Mouse (Mus musculus) ovary, adult 18-20 months (tissue): ENCODE measurements around the gene 9230102O04Rik.

ENCODE experiments used
- DNase-seq: peaks from one replicate; pipeline ENCODE4 v3.0.0; 2022; ENCODE audit warnings: low spot score, mixed read lengths

Gene 9230102O04Rik

DNA sequence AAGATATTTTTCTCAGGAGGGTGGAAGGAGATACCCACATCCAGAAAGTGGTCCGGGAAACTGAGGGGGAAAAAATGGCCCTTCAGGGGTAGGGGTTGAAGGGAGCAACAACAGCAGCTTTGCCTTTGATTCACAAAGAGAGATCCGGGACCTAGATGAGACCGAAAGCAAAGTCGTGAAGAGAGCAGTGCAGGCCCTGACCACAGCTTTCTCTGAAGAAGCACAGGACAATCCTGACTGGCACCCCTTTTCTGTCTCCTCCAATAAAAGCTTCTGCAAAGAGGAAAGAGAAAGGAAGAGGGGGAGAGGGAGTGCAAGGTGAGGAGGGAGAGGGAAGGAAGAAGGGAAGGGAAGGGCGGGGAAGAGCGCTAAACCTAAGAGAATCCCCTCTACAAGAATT, 17.5 kb downstream of the 9230102O04Rik start:
- DNase-seq = no peak

DNA sequence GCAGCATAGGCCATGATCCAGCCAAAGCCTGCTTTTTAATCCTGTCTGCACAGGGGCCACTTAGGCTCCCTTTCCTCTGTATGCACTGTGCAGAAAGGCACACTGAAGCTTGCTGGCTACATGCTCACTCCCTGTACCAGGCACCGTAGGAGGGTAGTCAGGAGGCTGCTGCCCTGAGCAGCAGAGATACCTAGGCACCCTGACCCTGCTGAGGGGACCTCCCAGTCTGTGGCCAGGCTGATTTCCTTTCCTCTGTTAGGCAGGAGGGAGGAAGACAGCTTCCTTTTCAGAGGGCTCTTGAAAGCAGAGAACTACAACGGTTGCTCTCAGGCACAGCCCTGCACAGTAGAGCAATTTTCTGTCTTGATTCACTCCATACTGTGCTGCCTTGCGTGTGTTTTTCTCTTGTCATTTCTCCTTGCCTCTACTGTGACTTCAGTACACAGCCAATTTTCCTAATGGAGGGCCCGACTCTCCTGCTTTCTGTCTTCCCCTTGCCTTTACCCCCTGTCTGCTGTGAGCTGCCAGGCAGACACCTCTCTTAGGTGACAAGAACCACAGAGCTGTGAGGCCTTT, 18.1 kb downstream of the 9230102O04Rik start:
- no peak for DNase-seq

DNA sequence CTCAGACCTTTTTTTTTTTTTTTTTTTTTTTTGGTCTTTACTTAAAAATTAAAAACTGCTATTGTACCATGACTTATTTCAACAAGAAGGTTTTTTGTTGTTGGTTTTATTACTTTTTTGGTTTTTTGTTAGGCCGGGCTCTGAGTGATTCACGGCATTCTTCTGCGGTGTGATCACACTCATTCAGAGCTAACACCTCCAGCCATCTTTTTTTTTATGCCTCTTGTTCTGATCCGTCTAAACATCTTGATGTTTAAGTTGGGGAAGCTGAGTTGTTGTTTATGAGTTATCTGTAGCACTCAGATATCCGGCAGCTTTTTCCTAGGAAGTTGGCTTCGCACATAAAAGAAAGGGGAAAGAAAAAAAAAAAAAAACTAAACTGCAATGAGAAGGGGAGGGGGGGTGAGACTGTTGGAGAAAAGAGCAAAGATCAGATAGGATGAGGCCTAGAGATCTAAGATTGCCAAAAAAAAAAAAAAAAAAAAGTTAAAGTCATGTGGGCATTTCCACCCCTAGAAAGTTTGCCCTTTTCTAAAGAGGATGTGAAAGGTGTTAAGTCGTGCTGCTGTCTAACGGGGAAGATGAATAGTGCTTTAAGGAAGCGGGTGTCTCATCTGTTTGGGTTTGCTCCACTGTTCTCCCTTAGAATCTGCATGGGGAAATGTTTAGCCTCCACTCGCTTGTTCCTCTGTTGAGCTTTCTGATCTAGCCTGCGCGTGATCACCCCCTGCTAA, 22.1 kb downstream of the 9230102O04Rik start:
- no peak for DNase-seq

DNA sequence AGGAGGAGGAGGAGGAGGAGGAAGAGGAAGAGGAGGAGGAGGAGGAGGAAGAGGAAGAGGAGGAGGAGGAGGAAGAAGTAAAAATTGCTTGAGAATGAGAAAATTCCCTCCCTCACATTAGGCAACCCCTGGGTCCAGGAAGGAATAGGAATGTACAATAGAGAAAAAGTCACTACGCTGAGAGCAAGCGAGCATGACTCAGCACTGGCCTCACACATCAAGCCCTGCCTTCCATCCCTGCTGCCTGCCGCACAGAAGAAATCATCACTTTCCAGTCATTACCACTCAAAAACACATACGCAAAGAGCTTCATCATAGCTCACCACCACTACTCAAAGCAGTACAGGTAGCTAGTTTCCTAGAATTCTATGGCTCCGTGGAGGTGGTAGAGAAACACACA, 28.6 kb downstream of the 9230102O04Rik start:
- no peak for DNase-seq

DNA sequence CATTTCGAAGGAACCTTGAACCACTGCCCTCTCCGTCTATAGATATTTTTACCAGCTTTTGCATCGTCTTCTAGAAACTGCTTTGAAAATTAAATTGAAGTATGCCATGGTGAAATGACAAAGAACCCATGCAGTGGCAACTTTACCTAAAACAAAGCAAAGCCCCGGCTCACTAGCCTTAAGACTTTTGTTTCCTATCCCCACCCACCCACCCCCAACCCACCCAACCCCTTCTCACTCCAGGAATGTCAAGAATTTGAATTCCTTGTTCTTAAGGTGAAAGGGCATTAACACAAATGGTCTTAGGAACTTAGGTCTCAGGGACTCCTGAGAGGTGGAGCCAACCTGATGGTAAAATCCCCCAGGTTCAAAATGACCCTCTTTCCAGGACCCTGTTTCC, 33.5 kb downstream of the 9230102O04Rik start:
- no peak for DNase-seq

DNA sequence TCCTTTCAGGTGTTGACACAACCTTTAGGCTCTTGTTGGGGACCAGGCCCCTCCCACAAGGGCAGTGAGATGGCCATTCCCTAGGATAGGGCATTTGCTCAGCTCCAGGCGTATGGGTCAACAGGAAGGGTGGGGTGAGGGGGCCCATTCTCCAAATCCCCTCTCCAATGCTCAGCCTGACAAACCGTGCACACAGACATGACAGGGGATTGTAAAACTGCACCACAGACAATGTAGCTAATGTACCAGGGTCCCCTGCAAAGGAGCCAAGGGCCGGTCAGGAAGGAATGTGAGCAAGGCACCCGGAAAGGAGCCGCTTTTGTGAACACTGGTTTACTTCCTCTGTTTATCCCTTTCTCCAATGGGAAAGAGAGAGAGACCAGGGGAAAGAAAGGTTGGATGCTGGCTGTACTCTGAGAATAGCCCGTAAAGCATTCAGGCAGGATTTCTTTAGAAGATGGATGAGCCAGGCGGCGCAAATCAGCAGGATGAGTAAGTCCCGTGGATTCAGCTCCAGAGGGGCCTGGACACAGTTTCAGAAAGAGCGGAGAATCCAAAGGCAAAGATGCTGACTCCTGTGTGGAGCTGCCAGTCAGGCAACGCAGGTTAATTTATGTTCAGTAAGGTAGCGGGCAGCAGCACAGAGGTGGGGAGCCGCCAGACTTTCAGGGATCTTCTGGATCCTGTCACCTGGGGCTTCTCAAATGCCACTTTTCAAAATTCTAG, 36.3 kb downstream of the 9230102O04Rik start:
- no peak for DNase-seq

DNA sequence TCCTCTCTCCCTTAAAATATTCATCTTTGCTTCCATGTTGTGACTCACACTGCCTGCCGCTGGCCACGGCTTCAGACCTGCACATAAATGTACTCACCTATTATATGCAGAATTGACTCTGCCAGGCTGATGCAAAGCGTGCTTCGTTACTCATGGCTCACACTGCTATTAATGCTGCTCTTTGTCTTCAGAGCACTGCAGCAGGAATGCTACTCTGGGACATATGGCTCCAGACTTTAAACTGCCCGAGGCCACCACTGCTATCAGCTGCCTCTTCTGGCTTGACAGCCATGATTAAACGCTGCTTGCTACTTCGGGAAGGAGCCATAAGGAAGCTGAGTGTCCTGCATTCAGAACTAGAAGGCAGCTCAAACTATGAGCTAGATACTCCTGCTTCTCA, 54.1 kb downstream of the 9230102O04Rik start:
- no peak for DNase-seq

DNA sequence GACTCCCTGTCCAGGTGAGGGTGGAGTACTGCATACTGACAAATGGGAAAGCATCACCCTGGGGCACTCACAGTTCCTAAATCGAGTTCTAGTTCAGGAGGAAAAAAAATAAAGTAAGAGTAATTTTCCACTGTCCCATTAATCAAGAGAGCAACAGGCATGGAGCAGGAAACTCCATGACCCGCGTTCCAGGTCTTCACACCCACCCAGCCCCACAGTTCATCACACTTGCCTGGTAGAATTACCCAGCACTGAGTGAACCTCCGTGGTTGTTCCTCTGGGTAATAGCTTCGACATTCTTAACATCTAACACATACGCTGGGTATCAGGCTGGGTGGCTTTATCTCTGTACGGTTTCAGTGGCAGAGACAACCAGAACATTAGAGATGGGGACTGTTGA, 55.6 kb downstream of the 9230102O04Rik start:
- DNase-seq = no peak
